Mouse (Mus musculus) bone marrow, adult 2 months (tissue): Measurements from ENCODE around the gene Srrm1.

Experiments
- CTCF ChIP-seq: fragments of 200-500 bp; IDR thresholded peaks from 2 replicates; pipeline ENCODE4 v1.5.1; 2011; ENCODE audit warnings: low read length, control low read depth; ENCODE audit not compliant: control insufficient read depth, insufficient read depth
- POLR2A ChIP-seq: fragments of 200-500 bp; IDR thresholded peaks from 2 replicates; pipeline ENCODE4 v1.6.1; 2011; ENCODE audit warnings: low read depth, mild to moderate bottlenecking, control low read depth, low read length, borderline replicate concordance; ENCODE audit not compliant: control insufficient read depth

GRCm38 (mm10) chr4:135381355-135381754 is 28.2 kb upstream of the Srrm1 start:
- no peak for TF ChIP-seq CTCF
- TF ChIP-seq POLR2A, result no peak
